Mouse (Mus musculus): Measurements from ENCODE around the gene Trdn.

Gene Trdn

GRCm38 (mm10) chr10:33370534-33370933 is 290.2 kb downstream of the Trdn start:
- DNase-seq (ENCODE audit: low spot score in 2 of 2) = no peak

- no peak for DNase-seq (ENCODE audit: low spot score in 2 of 2)
Observed at GRCm38 (mm10) chr10:33375474-33376029, 295.2 kb downstream of the Trdn start.

All from urinary bladder, adult 18-20 months (tissue).